Mouse (Mus musculus) bone marrow macrophage, adult 2 months (primary cell): ENCODE data around the gene Grhl1.

Experiments used
- CTCF ChIP-seq: IDR thresholded peaks from 2 replicates; pipeline ENCODE4 v1.5.1; 2012; ENCODE audit warnings: low read depth, mild to moderate bottlenecking, low read length, moderate library complexity
- POLR2A ChIP-seq: IDR thresholded peaks from 2 replicates; pipeline ENCODE4 v1.6.1; 2012; ENCODE audit warnings: mild to moderate bottlenecking, low read depth, low read length, borderline replicate concordance

GRCm38 (mm10) chr12:24634212-24634611 lies 62.1 kb downstream of the Grhl1 start:
- no peak for TF ChIP-seq CTCF
- TF ChIP-seq POLR2A = no peak
